Mouse (Mus musculus) thymus, postnatal 0 days (tissue): ENCODE results near the gene Slc24a3. TPM values are rescaled to one million over a fixed set of nuclear protein-coding genes. Genes with fewer than 3 reads are reported as not detected.

ENCODE experiments used
- DNase-seq: peaks from one replicate; pipeline ENCODE4 v3.0.0-alpha.2; 2015; ENCODE audit warnings: low spot score
- polyA plus RNA-seq: library from polyadenylated mRNA; unstranded; fragments of >200 nt; fragmentation: Nextera tagmentation; extraction: Ambion mirVana; gene quantifications from 2 replicates; pipeline ENCODE4 v1.2.1, GENCODE M21; 2015

The Slc24a3 gene
- polyA plus RNA-seq, 1 experiment from 2014 or later, result 0.64 TPM

- DNase-seq, result peak; percentile 20
Observed at GRCm38 (mm10) chr2:145197076-145197475, 29.5 kb downstream of the Slc24a3 start.

- DNase-seq, result no peak
Observed at GRCm38 (mm10) chr2:145213587-145213986, 46.0 kb downstream of the Slc24a3 start.

DNA sequence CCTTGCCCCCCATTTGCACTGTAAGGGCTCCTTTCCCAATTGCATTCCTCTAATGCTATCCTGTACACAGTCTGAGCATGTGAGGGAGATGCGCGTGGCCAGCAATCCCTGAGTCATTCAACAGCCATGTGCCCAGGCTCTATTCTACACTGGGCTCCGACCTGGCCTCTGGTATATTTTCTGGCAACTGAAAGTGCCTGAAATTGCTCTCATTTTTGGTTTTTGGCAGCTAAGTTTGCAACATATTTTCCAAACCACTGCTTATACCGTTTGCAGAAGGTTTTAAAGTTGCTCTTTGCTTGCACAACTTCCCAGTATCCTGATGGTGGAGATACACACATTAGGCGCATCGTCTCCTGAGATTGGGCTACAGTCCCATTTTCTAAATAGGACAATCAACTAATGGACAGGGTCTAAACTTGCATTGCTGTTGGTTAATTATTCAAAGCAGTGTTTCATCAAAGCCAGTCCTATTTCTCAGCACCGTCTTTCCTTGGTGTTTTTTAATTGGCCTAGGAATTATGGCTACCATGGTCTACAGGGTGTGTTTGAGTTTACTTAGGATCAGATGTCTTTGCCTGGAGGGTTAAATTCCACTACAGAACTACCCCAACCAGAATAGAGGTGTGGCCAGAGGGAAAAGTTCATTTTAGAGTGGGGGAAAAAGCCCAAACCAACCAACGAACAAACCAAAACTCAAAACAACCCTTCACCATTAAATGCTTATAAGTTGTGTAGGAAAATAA lies 46.7 kb downstream of the Slc24a3 start:
- no peak for DNase-seq

DNA sequence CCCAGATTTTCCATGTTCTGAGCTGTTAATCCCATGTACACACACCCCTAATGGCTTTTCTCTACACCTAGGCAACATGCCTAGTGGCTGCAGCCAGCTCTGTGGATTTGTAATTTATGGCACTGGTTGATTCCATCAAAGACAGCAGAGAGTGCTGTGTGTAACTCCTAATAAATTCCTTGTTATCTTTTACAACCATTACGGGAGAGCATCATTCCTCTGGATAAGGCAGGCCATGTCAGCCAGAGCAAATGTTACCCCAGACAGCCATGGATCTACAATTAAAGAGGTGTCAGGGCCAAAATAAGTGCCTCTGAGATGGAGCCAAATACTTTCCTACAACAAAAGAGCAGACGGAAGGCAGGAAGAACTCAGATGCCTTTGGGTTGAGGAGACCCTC lies 49.0 kb downstream of the Slc24a3 start:
- no peak for DNase-seq

- no peak for DNase-seq
Observed at GRCm38 (mm10) chr2:145217422-145217821, 49.9 kb downstream of the Slc24a3 start.

GRCm38 (mm10) chr2:145219246-145219645 lies 51.7 kb downstream of the Slc24a3 start:
- no peak for DNase-seq

DNA sequence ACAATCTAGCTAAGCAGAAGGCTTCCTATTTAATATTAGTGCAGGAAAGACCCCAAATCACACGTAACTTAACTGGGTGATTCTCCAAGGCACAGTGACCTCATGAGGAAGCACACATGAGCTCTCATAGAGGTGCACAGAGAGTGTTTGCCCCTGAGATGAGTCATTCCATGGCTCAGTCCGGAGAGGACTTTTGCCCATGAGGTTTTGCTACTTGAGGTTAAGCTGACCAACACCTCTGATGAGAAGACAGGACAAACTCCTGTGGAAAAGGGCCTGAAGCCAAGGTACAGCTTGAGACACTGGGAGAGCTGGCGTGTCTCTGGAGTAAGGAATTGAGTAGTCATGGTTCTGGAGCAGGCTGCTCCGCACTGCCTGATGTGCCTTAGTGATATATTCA lies 56.1 kb downstream of the Slc24a3 start:
- DNase-seq, result no peak

DNA sequence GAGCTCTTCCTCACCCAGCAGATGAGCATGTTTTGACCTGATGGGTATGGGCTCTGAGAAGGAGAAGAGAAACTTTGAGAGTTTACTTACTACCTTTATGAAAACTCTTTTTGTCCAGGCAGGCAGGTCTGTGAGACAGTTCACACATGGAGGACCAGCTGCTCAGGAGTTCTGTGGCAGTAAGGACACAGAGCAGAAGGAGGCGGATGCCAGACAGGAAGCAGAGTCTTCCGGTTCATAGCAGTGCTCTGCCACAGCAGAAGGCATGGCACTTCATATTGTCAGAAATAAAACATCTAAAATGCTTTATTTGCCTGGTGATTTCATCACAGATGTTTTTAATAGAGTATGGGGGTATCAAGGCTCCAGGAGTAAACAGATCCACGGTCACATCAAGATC lies 58.1 kb downstream of the Slc24a3 start:
- peak; percentile 40 for DNase-seq

DNA sequence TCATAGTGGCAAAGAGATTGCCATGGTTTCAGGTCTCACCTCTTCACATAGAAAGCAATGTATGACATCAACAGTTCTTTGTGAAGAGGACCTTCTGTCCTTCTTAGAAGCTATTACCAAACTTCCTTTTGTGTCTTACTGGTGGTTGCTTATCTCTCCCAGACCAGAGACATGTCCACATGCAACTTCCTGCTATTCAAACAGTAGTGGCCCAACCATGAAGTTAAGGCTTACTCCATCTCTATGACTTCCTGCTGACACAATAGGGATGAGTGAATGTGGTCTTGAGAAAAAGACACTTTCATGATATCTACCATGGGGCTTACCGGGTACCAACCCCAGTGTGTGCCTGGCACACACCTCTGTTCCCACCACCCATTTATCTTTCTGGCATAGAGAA lies 58.5 kb downstream of the Slc24a3 start:
- DNase-seq, result no peak

DNA sequence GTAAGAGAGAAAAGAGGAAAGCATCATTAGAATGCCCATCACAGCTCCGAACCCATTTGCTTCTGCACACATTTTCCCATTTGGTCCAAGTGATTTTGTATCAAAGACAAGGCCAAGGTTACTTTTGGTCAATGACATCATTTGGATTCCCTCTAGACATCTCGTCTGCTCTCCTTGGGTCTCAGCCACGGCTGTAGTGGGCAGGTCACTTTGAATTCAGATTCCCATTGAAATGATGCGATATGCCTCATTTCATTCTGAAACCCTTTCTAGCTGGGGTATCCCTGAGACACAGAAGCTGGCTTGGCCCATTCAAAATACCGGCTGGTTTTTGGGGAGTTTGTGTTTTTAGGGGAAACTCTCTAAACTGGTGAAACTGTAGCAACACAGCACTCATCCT lies 59.8 kb downstream of the Slc24a3 start:
- no peak for DNase-seq

- DNase-seq, result no peak
Observed at GRCm38 (mm10) chr2:145232764-145233484, 65.4 kb downstream of the Slc24a3 start.

GRCm38 (mm10) chr2:145233547-145234398 lies 66.2 kb downstream of the Slc24a3 start:
- peak; percentile 4 for DNase-seq

DNA sequence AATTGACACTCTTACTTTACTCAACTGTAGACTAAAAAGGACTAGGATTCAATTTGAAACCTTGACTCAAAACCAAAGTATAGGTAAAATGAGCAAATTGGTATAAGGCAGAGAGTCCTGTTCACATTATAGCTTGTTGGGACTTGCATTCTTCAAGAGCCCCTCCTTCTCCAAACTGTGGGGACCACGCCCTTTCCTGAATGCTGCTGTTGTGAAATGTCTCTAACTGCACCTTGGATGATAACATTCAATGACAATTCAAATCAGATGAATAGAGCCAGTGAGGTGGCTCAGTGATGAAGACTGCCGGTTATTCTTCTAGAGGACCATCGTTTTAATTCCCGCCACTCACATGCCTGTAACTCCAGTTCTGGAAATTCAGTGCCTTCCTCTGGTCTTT lies 78.8 kb downstream of the Slc24a3 start:
- DNase-seq, result no peak

DNA sequence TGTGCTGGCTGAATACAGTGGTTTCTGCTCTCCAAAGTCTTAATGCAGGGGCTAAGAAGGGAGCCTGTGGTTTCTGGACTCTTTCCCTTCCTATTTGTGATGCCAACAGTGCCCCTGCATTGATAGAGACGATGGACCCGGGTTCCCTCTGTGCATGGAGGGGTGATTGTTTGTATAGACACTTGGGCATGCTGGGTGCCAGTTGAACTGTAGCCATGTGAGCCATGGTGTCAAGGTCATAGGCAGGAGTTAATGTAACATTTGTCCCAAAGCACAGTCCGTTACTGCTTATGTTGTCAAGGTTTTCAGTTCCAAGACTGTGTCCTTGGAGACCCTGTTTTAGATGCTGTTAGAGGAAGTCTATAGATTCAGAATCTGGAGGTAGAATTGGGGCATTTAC lies 80.6 kb downstream of the Slc24a3 start:
- DNase-seq, result no peak

GRCm38 (mm10) chr2:145257332-145257731 lies 89.8 kb downstream of the Slc24a3 start:
- no peak for DNase-seq

- DNase-seq, result no peak
Observed at GRCm38 (mm10) chr2:145257855-145258254, 90.3 kb downstream of the Slc24a3 start.

GRCm38 (mm10) chr2:145260574-145260973 lies 93.0 kb downstream of the Slc24a3 start:
- no peak for DNase-seq

DNA sequence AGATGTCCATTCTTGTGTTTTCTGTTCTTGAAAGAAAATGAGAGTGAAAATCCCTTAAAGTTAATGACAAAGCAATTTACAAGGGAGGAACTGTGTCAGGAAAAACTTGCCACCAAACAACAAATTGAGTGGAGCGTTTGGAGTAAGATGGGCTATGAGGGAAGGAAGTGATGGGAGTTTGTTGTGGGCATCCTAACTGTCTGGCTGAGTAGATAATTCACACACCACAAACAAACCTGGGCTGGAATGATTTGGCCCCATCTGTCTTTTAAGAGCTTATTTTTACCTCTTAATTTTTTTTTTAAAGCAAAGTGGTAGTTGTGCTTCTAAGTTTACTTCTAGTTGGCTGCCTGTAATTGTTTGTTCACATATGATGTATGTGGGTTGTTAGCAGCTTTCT lies 94.6 kb downstream of the Slc24a3 start:
- no peak for DNase-seq

- DNase-seq, result no peak
Observed at GRCm38 (mm10) chr2:145266723-145267122, 99.2 kb downstream of the Slc24a3 start.

GRCm38 (mm10) chr2:145268971-145269370 lies 101.4 kb downstream of the Slc24a3 start:
- DNase-seq, result no peak

DNA sequence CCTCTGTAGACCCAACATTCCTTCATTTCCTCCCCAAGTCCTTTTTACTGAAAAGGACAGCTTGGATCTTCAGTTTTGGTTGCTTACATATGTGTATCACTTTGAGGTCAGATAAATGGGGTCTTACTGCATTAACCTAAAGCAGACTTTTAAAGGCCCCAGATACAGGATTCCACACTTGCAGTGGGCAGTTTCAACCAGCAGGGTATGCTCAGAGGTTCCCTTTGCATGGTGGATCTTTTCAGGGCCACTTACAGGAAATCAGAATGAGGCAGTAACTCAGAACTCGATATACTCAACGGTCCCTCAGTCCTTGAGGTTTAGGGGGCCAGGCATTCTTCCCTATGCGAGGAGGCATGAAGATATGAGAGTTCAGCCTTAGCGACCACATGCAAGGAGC lies 101.9 kb downstream of the Slc24a3 start:
- DNase-seq, result no peak
